Mouse (Mus musculus) brain, embryonic 14.5 days (tissue): ENCODE measurements at regions not wholly inside any gene's neighbourhood (a gene's known extent, or its start where the extent isn't known, plus 50 kb on each side); places are given as distances from the start of the nearest gene placed in this dataset.
A peak's percentile ranks its signal among the peaks of the same experiment; 100 is the strongest.

ENCODE experiments used
- DNase-seq: peaks from one replicate; pipeline ENCODE4 v3.0.0-alpha.2; 2011; ENCODE audit warnings: low read depth
- CTCF ChIP-seq: fragments of 200-500 bp; IDR thresholded peaks from 2 replicates; pipeline ENCODE4 v1.5.1; 2012; ENCODE audit warnings: inconsistent platforms, mild to moderate bottlenecking, moderate library complexity, borderline replicate concordance; ENCODE audit not compliant: insufficient read depth, insufficient read length; ENCODE audit errors: extremely low read depth
- POLR2A ChIP-seq: fragments of 200-500 bp; IDR thresholded peaks from 2 replicates; pipeline ENCODE4 v1.6.1; 2012; ENCODE audit warnings: mild to moderate bottlenecking, inconsistent platforms, borderline replicate concordance; ENCODE audit not compliant: poor library complexity, insufficient read depth, insufficient read length, severe bottlenecking; ENCODE audit errors: extremely low read depth

DNA sequence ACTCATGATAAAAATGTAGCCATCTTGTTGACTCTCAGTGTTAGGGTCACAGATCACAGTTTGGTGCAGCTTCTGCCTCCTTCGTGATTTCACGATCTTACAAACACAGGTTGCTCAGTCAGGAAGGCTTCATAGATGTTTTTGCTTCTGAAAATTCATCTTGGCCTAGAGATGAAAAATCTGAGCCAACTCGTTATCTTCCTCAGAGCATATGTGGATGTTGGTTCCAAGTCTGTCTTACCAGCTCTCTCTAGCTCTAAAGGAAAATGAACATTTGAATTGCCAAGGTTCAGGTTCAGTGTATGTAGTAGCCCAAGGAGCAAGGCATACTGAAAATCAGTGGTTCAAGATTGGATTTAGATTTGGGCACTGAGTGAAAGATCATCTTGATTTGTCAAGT lies 485.9 kb upstream of the B3gat1 start:
- TF ChIP-seq CTCF: no peak
- no peak for TF ChIP-seq POLR2A
- peak; percentile 63 for DNase-seq

DNA sequence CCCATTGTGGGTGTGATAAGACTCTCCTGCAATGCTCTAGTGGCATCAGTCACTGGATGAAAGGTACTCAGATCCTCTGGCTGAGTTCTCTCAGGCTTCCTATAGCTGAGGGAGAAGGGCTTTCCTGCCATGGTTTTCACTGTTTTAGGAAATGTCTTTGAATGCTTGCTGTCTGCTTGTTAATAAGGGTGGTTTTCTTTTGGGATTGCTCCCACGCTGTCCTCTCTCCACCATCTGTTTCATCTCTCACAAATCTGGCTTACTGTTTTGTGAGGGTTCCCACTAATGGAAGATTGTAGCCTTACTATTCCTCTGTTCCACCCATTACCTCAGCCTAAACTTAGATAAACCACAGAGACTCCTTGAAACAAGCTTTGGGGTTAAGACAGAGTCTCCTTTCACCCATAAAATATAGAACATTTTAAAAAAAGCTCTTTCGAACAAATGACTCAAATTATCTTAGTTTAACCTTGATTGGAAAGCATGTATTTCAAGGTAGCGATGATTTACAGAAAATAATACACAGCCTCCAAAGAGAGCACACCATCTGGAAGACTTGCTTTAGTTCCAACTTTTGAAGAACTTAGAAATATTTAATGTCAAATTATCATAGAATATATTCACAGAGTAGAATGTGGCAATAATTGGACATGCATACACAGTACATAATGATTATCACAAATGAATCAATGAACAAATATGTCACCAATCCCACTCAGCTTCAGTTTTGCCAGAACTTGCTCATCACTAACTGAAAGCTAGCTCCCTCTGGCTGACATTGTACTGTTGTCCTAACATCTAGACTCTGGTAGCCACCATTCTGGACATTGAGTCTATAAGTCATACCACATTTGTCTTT lies 468.4 kb upstream of the B3gat1 start:
- TF ChIP-seq CTCF (no peak), POLR2A (no peak)
- no peak for DNase-seq
